Mouse (Mus musculus): ENCODE data around the gene Sorbs1. TPM values are rescaled to one million over a fixed set of nuclear protein-coding genes. Genes with fewer than 3 reads are reported as not detected.

The Sorbs1 gene
- polyA plus RNA-seq, 1 experiment from 2014 or later, result 45.0 TPM

DNA sequence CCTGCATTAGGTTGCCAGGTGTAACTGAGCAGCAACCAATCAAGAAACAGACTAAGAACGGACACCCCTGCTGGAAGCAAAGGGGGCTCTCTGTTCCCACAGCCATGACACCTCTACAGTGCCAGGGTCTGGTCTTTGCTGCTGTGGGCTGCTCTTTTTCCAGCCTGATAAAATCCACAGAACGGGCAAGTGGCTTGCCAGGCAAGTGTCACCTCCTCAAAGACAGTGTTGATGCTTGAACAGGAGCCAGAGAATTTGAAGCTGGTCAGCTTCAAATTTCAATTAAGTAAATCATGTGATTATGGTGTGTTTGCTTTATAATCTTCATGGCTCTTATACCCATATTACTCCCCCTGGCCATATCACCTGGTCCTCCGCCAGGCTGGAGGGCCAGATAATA, 166.7 kb downstream of the Sorbs1 start:
- Histone ChIP-seq H3K27me3 (replicated peaks; ENCODE audit: control insufficient read depth, insufficient read depth, low read length) (no peaks in the 10 kb centered on the region), H3K9ac (ENCODE audit: low read depth, low read length) (no peak overlapping the region), H3K36me3 (ENCODE audit: control insufficient read depth, insufficient read depth, low read length) (no peaks in the 10 kb centered on the region; the same call in 1 of the 2 replicates), H3K4me2 (no peak overlapping the region), H3K9me3 (ENCODE audit: control insufficient read depth, low read length) (no peaks in the 10 kb centered on the region), H3K4me1 (replicated peaks; ENCODE audit: control insufficient read depth, insufficient read depth, low read length) (no peaks in the 10 kb centered on the region), H3K4me3 (ENCODE audit: low read depth, low read length) (no peak overlapping the region), H3K27ac (ENCODE audit: low read depth, low read length) (no peak overlapping the region)
- no peak for ATAC-seq (replicated peaks; ENCODE audit: low FRiP score)
- WGBS, result 85% methylated on average over 3 of the region's 3 CpGs
- no peak for DNase-seq (ENCODE audit: low spot score)

DNA sequence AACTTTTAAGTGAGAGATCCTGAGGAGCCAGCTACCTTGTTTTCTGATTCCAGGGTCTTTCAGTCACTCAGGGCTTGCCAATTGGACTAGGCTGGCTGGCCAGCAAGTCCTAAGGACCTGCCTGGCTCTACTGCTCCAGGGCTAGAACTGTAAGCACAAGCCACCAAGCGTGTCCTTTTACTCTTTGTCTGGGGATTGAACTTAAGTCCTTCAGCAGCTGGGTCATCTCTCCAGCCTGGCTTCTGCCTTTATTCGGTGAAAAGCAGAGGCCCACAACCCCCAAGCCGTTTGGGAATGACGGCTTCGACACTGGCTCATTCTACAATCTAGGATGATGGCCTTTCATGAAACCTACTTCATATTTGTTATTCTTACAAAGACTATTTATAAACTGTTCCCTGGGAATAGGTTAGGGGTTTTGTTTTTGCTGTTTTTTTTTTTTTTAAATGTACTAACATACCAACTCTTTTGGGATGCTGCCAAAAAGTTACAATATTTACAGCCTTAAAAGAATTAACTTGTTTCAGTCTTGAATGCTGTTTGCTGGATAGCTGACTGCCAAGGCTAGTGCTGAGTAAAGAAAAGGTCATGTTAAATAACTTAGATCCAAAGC, 167.2 kb downstream of the Sorbs1 start:
- 88% methylated on average over 5 of the region's 5 CpGs for WGBS

GRCm38 (mm10) chr19:40345684-40346083, 167.9 kb downstream of the Sorbs1 start:
- WGBS, result 15% methylated on average over 5 of the region's 5 CpGs
- ATAC-seq (replicated peaks; ENCODE audit: low FRiP score) (peak; percentile 59; the same call in 1 of the 2 replicates), DNase-seq (ENCODE audit: low spot score) (no peak)
- Histone ChIP-seq H3K4me3 (ENCODE audit: low read depth, low read length) (no peak overlapping the region), H3K9ac (ENCODE audit: low read depth, low read length) (no peak overlapping the region), H3K4me2 (no peak overlapping the region), H3K27ac (ENCODE audit: low read depth, low read length) (no peak overlapping the region), H3K27me3 (replicated peaks; ENCODE audit: control insufficient read depth, insufficient read depth, low read length) (no peaks in the 10 kb centered on the region), H3K4me1 (replicated peaks; ENCODE audit: control insufficient read depth, insufficient read depth, low read length) (0 out of 2 replicates have a peak, but pooled peaks cover 2% of the 10 kb centered on the region), H3K36me3 (ENCODE audit: control insufficient read depth, insufficient read depth, low read length) (no peaks in the 10 kb centered on the region), H3K9me3 (ENCODE audit: control insufficient read depth, low read length) (no peaks in the 10 kb centered on the region)

More for the DNA sequence above, 167.2 kb downstream of the Sorbs1 start:
- no peak for ATAC-seq (replicated peaks; ENCODE audit: low FRiP score)
- H3K4me1 ChIP-seq (replicated peaks; ENCODE audit: control insufficient read depth, insufficient read depth, low read length), result no peaks in the 10 kb centered on the region
- no peak overlapping the region for H3K4me3 ChIP-seq (ENCODE audit: low read depth, low read length)
- H3K9me3 ChIP-seq (ENCODE audit: control insufficient read depth, low read length), result no peaks in the 10 kb centered on the region
- no peak for DNase-seq (ENCODE audit: low spot score)
- no peak overlapping the region for H3K27ac ChIP-seq (ENCODE audit: low read depth, low read length)
- no peak overlapping the region for H3K9ac ChIP-seq (ENCODE audit: low read depth, low read length)
- H3K36me3 ChIP-seq (ENCODE audit: control insufficient read depth, insufficient read depth, low read length), result no peaks in the 10 kb centered on the region
- no peaks in the 10 kb centered on the region for H3K27me3 ChIP-seq (replicated peaks; ENCODE audit: control insufficient read depth, insufficient read depth, low read length)
- no peak overlapping the region for H3K4me2 ChIP-seq

- 7% methylated on average over 5 of the region's 5 CpGs for WGBS
- ATAC-seq (replicated peaks; ENCODE audit: low FRiP score), result peak; percentile 60
Measured at GRCm38 (mm10) chr19:40343018-40343417, 170.6 kb downstream of the Sorbs1 start.

GRCm38 (mm10) chr19:40341141-40341540, 172.4 kb downstream of the Sorbs1 start:
- Histone ChIP-seq H3K27me3 (replicated peaks; ENCODE audit: control insufficient read depth, insufficient read depth, low read length) (no peaks in the 10 kb centered on the region), H3K4me3 (ENCODE audit: low read depth, low read length) (no peak overlapping the region), H3K9me3 (ENCODE audit: control insufficient read depth, low read length) (no peaks in the 10 kb centered on the region), H3K4me2 (no peak overlapping the region), H3K36me3 (ENCODE audit: control insufficient read depth, insufficient read depth, low read length) (no peaks in the 10 kb centered on the region; the same call in 1 of the 2 replicates), H3K9ac (ENCODE audit: low read depth, low read length) (no peak overlapping the region), H3K4me1 (replicated peaks; ENCODE audit: control insufficient read depth, insufficient read depth, low read length) (0 out of 2 replicates have a peak, but pooled peaks cover 2% of the 10 kb centered on the region), H3K27ac (ENCODE audit: low read depth, low read length) (no peak overlapping the region)
- no peak for ATAC-seq (replicated peaks; ENCODE audit: low FRiP score)
- DNase-seq (ENCODE audit: low spot score), result no peak
- WGBS, result 33% methylated on average over 6 of the region's 6 CpGs

More at GRCm38 (mm10) chr19:40343018-40343417, 170.6 kb downstream of the Sorbs1 start:
- no peaks in the 10 kb centered on the region for H3K36me3 ChIP-seq (ENCODE audit: control insufficient read depth, insufficient read depth, low read length)
- H3K4me2 ChIP-seq, result no peak overlapping the region
- H3K27me3 ChIP-seq (replicated peaks; ENCODE audit: control insufficient read depth, insufficient read depth, low read length), result no peaks in the 10 kb centered on the region
- no peaks in the 10 kb centered on the region for H3K9me3 ChIP-seq (ENCODE audit: control insufficient read depth, low read length)
- DNase-seq (ENCODE audit: low spot score), result peak; percentile 67
- 0 out of 2 replicates have a peak, but pooled peaks cover 2% of the 10 kb centered on the region for H3K4me1 ChIP-seq (replicated peaks; ENCODE audit: control insufficient read depth, insufficient read depth, low read length)
- no peak overlapping the region for H3K27ac ChIP-seq (ENCODE audit: low read depth, low read length)
- no peak overlapping the region for H3K4me3 ChIP-seq (ENCODE audit: low read depth, low read length)
- no peak overlapping the region for H3K9ac ChIP-seq (ENCODE audit: low read depth, low read length)

- 0 out of 2 replicates have a peak, but pooled peaks cover 2% of the 10 kb centered on the region for H3K4me1 ChIP-seq (replicated peaks; ENCODE audit: control insufficient read depth, insufficient read depth, low read length)
- H3K9me3 ChIP-seq (ENCODE audit: control insufficient read depth, low read length), result no peaks in the 10 kb centered on the region
- H3K4me3 ChIP-seq (ENCODE audit: low read depth, low read length), result no peak overlapping the region
- no peaks in the 10 kb centered on the region; the same call in 1 of the 2 replicates for H3K36me3 ChIP-seq (ENCODE audit: control insufficient read depth, insufficient read depth, low read length)
- no peaks in the 10 kb centered on the region for H3K27me3 ChIP-seq (replicated peaks; ENCODE audit: control insufficient read depth, insufficient read depth, low read length)
- no peak overlapping the region for H3K4me2 ChIP-seq
- ATAC-seq (replicated peaks; ENCODE audit: low FRiP score), result no peak
- no peak overlapping the region for H3K9ac ChIP-seq (ENCODE audit: low read depth, low read length)
- DNase-seq (ENCODE audit: low spot score), result no peak
- H3K27ac ChIP-seq (ENCODE audit: low read depth, low read length), result no peak overlapping the region
- 65% methylated on average over 4 of the region's 4 CpGs for WGBS
Measured at GRCm38 (mm10) chr19:40336694-40337093, 176.9 kb downstream of the Sorbs1 start.

GRCm38 (mm10) chr19:40333905-40334304, 179.7 kb downstream of the Sorbs1 start:
- WGBS, result 59% methylated on average over 5 of the region's 5 CpGs
- Histone ChIP-seq H3K4me3 (ENCODE audit: low read depth, low read length) (no peak overlapping the region), H3K36me3 (ENCODE audit: control insufficient read depth, insufficient read depth, low read length) (no peaks in the 10 kb centered on the region; the same call in 1 of the 2 replicates), H3K4me1 (replicated peaks; ENCODE audit: control insufficient read depth, insufficient read depth, low read length) (no peaks in the 10 kb centered on the region), H3K27me3 (replicated peaks; ENCODE audit: control insufficient read depth, insufficient read depth, low read length) (no peaks in the 10 kb centered on the region), H3K9ac (ENCODE audit: low read depth, low read length) (no peak overlapping the region), H3K4me2 (no peak overlapping the region), H3K27ac (ENCODE audit: low read depth, low read length) (no peak overlapping the region), H3K9me3 (ENCODE audit: control insufficient read depth, low read length) (no peaks in the 10 kb centered on the region)
- ATAC-seq (replicated peaks; ENCODE audit: low FRiP score) (no peak), DNase-seq (ENCODE audit: low spot score) (no peak)

GRCm38 (mm10) chr19:40333081-40333480, 180.5 kb downstream of the Sorbs1 start:
- Histone ChIP-seq H3K36me3 (ENCODE audit: control insufficient read depth, insufficient read depth, low read length) (no peaks in the 10 kb centered on the region; the same call in 1 of the 2 replicates), H3K4me3 (ENCODE audit: low read depth, low read length) (no peak overlapping the region), H3K4me1 (replicated peaks; ENCODE audit: control insufficient read depth, insufficient read depth, low read length) (no peaks in the 10 kb centered on the region), H3K27me3 (replicated peaks; ENCODE audit: control insufficient read depth, insufficient read depth, low read length) (no peaks in the 10 kb centered on the region), H3K27ac (ENCODE audit: low read depth, low read length) (no peak overlapping the region), H3K9me3 (ENCODE audit: control insufficient read depth, low read length) (no peaks in the 10 kb centered on the region), H3K9ac (ENCODE audit: low read depth, low read length) (no peak overlapping the region), H3K4me2 (no peak overlapping the region)
- DNase-seq (ENCODE audit: low spot score), result no peak
- WGBS, result 86% methylated on average over 4 of the region's 4 CpGs
- ATAC-seq (replicated peaks; ENCODE audit: low FRiP score), result no peak

GRCm38 (mm10) chr19:40332303-40332702, 181.3 kb downstream of the Sorbs1 start:
- Histone ChIP-seq H3K27ac (ENCODE audit: low read depth, low read length) (no peak overlapping the region), H3K4me2 (no peak overlapping the region), H3K4me3 (ENCODE audit: low read depth, low read length) (no peak overlapping the region), H3K27me3 (replicated peaks; ENCODE audit: control insufficient read depth, insufficient read depth, low read length) (no peaks in the 10 kb centered on the region), H3K4me1 (replicated peaks; ENCODE audit: control insufficient read depth, insufficient read depth, low read length) (no peaks in the 10 kb centered on the region), H3K9me3 (ENCODE audit: control insufficient read depth, low read length) (no peaks in the 10 kb centered on the region), H3K9ac (ENCODE audit: low read depth, low read length) (no peak overlapping the region), H3K36me3 (ENCODE audit: control insufficient read depth, insufficient read depth, low read length) (no peaks in the 10 kb centered on the region; the same call in 1 of the 2 replicates)
- no peak for DNase-seq (ENCODE audit: low spot score)
- ATAC-seq (replicated peaks; ENCODE audit: low FRiP score), result no peak
- WGBS, result 74% methylated on average over 6 of the region's 6 CpGs
